Mouse (Mus musculus): Measurements from ENCODE around the gene Cfdp1.
A peak's percentile ranks its signal among the peaks of the same experiment; 100 is the strongest.

Gene Cfdp1

DNA sequence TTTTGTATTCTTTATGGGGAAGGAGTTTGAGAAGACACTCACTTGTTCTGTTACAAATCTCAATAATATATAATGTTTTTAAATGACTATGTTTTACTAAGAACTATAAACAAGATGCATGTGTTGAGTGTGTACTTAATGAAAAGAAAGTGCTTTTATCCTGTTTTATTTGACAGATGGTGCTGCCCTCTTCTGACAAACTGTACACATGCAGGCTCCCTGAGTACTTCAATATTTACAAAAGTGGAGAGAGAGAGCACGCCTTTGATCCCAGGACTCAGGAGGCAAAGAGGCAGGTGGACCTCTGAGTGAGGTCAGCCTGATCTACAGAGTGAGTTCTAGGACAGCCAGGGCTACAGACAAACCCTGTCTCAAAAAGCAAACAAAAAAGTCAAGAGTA is 18.6 kb downstream of the Cfdp1 start:
- H3K9me3 ChIP-seq (ENCODE audit: low read length): no peaks in the 10 kb centered on the region
- H3K27me3 ChIP-seq (ENCODE audit: insufficient read depth, low read length): no peaks in the 10 kb centered on the region
- no peak overlapping the region for H3K4me3 ChIP-seq (replicated peaks; ENCODE audit: low read length)
- TF ChIP-seq CTCF (conservative IDR thresholded peaks at IDR 0.05; ENCODE audit: low read length): peak; percentile 36
- no peak for TF ChIP-seq POU5F1 (IDR thresholded peaks at IDR 0.05; ENCODE audit: borderline replicate concordance, low read length)
- peaks cover 92% of the 10 kb centered on the region for H3K36me3 ChIP-seq (ENCODE audit: insufficient read depth, low read length)
- H3K4me1 ChIP-seq (replicated peaks; ENCODE audit: low read depth, low read length): peaks cover 11% of the 10 kb centered on the region

DNA sequence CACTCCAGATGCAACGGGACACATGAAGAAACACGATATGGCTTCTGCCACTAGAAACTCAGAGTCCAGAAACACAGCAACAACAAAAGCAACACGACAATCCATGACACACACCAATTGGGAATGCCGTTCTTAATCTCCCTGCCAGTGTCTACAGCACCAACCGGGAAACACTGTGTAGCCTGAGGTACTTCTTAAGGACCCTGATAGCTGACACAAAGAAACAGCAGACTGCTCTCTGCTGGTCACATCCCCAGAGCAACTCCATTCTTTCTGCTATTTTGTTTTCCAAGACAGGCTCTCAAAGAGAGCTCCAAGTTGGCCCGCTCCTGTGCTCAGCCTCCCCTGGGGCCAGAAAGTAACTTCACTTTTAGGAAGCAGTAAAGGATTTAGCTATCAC is 20.1 kb downstream of the Cfdp1 start:
- Histone ChIP-seq H3K9me3 (ENCODE audit: low read length) (no peaks in the 10 kb centered on the region), H3K27me3 (ENCODE audit: insufficient read depth, low read length) (no peaks in the 10 kb centered on the region), H3K4me1 (replicated peaks; ENCODE audit: low read depth, low read length) (peaks cover 11% of the 10 kb centered on the region), H3K4me3 (replicated peaks; ENCODE audit: low read length) (no peak overlapping the region), H3K36me3 (ENCODE audit: insufficient read depth, low read length) (peaks cover 92% of the 10 kb centered on the region)
- TF ChIP-seq CTCF (conservative IDR thresholded peaks at IDR 0.05; ENCODE audit: low read length) (no peak), NANOG (IDR thresholded peaks at IDR 0.05; ENCODE audit: borderline replicate concordance, low read length) (no peak), POU5F1 (IDR thresholded peaks at IDR 0.05; ENCODE audit: borderline replicate concordance, low read length) (no peak)

- H3K4me3 ChIP-seq (replicated peaks; ENCODE audit: low read length): no peak overlapping the region
- H3K27me3 ChIP-seq (ENCODE audit: insufficient read depth, low read length): no peaks in the 10 kb centered on the region
- no peaks in the 10 kb centered on the region for H3K9me3 ChIP-seq (ENCODE audit: low read length)
- TF ChIP-seq POU5F1 (IDR thresholded peaks at IDR 0.05; ENCODE audit: borderline replicate concordance, low read length): no peak
- TF ChIP-seq NANOG (IDR thresholded peaks at IDR 0.05; ENCODE audit: borderline replicate concordance, low read length): no peak
- TF ChIP-seq CTCF (conservative IDR thresholded peaks at IDR 0.05; ENCODE audit: low read length): no peak
- peaks cover 93% of the 10 kb centered on the region for H3K36me3 ChIP-seq (ENCODE audit: insufficient read depth, low read length)
- peaks cover 11% of the 10 kb centered on the region for H3K4me1 ChIP-seq (replicated peaks; ENCODE audit: low read depth, low read length)
These were observed 21.1 kb downstream of the Cfdp1 start for GRCm38 (mm10) chr8:111832983-111833382.

GRCm38 (mm10) chr8:111831996-111832395 is 22.1 kb downstream of the Cfdp1 start:
- H3K27me3 ChIP-seq (ENCODE audit: insufficient read depth, low read length): no peaks in the 10 kb centered on the region

GRCm38 (mm10) chr8:111828595-111828994 is 25.5 kb downstream of the Cfdp1 start:
- TF ChIP-seq NANOG (IDR thresholded peaks at IDR 0.05; ENCODE audit: borderline replicate concordance, low read length) (no peak), POU5F1 (IDR thresholded peaks at IDR 0.05; ENCODE audit: borderline replicate concordance, low read length) (no peak), CTCF (conservative IDR thresholded peaks at IDR 0.05; ENCODE audit: low read length) (no peak)
- H3K36me3 ChIP-seq (ENCODE audit: insufficient read depth, low read length): peaks cover 91% of the 10 kb centered on the region

More at GRCm38 (mm10) chr8:111831996-111832395, 22.1 kb downstream of the Cfdp1 start:
- peaks cover 93% of the 10 kb centered on the region for H3K36me3 ChIP-seq (ENCODE audit: insufficient read depth, low read length)
- H3K9me3 ChIP-seq (ENCODE audit: low read length): no peaks in the 10 kb centered on the region
- TF ChIP-seq NANOG (IDR thresholded peaks at IDR 0.05; ENCODE audit: borderline replicate concordance, low read length) (no peak), POU5F1 (IDR thresholded peaks at IDR 0.05; ENCODE audit: borderline replicate concordance, low read length) (no peak), CTCF (conservative IDR thresholded peaks at IDR 0.05; ENCODE audit: low read length) (no peak)
- H3K4me3 ChIP-seq (replicated peaks; ENCODE audit: low read length): no peak overlapping the region
- peaks cover 11% of the 10 kb centered on the region for H3K4me1 ChIP-seq (replicated peaks; ENCODE audit: low read depth, low read length)

DNA sequence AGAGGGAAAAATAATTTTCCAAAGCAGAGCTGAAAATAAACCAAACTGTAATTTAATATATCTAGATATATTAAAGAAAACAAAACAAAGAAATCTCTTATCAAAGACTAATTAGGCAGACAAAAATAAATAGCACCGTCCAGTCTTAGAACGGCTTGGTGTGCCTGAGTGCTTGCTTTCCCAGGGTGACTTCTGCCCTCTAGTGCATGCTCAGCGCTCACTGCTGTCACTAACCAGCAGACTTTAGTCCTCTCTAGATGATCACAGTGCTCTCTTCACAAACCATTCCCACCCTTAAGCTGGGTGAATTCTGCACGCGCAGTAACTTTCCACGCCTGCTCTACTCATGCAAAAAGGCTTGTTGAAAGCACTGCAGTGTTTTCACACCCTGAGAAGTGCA is 28.9 kb downstream of the Cfdp1 start:
- TF ChIP-seq NANOG (IDR thresholded peaks at IDR 0.05; ENCODE audit: borderline replicate concordance, low read length) (no peak), CTCF (conservative IDR thresholded peaks at IDR 0.05; ENCODE audit: low read length) (peak; percentile 11; the same call in 1 of the 2 replicates), POU5F1 (IDR thresholded peaks at IDR 0.05; ENCODE audit: borderline replicate concordance, low read length) (no peak)

More at GRCm38 (mm10) chr8:111828595-111828994, 25.5 kb downstream of the Cfdp1 start:
- no peaks in the 10 kb centered on the region for H3K9me3 ChIP-seq (ENCODE audit: low read length)
- peaks cover 18% of the 10 kb centered on the region for H3K4me1 ChIP-seq (replicated peaks; ENCODE audit: low read depth, low read length)
- no peaks in the 10 kb centered on the region for H3K27me3 ChIP-seq (ENCODE audit: insufficient read depth, low read length)
- no peak overlapping the region for H3K4me3 ChIP-seq (replicated peaks; ENCODE audit: low read length)

GRCm38 (mm10) chr8:111824334-111824733 is 29.8 kb downstream of the Cfdp1 start:
- H3K4me3 ChIP-seq (replicated peaks; ENCODE audit: low read length): no peak overlapping the region
- peaks cover 90% of the 10 kb centered on the region for H3K36me3 ChIP-seq (ENCODE audit: insufficient read depth, low read length)
- TF ChIP-seq CTCF (conservative IDR thresholded peaks at IDR 0.05; ENCODE audit: low read length) (peak; percentile 63), NANOG (IDR thresholded peaks at IDR 0.05; ENCODE audit: borderline replicate concordance, low read length) (no peak)
- no peaks in the 10 kb centered on the region for H3K27me3 ChIP-seq (ENCODE audit: insufficient read depth, low read length)
- H3K4me1 ChIP-seq (replicated peaks; ENCODE audit: low read depth, low read length): peaks cover 31% of the 10 kb centered on the region
- H3K9me3 ChIP-seq (ENCODE audit: low read length): no peaks in the 10 kb centered on the region

More for the DNA sequence above, 28.9 kb downstream of the Cfdp1 start:
- Histone ChIP-seq H3K9me3 (ENCODE audit: low read length) (no peaks in the 10 kb centered on the region), H3K27me3 (ENCODE audit: insufficient read depth, low read length) (no peaks in the 10 kb centered on the region), H3K4me1 (replicated peaks; ENCODE audit: low read depth, low read length) (peaks cover 24% of the 10 kb centered on the region), H3K36me3 (ENCODE audit: insufficient read depth, low read length) (peaks cover 91% of the 10 kb centered on the region), H3K4me3 (replicated peaks; ENCODE audit: low read length) (no peak overlapping the region)

- Histone ChIP-seq H3K27me3 (ENCODE audit: insufficient read depth, low read length) (no peaks in the 10 kb centered on the region), H3K9me3 (ENCODE audit: low read length) (no peaks in the 10 kb centered on the region), H3K4me3 (replicated peaks; ENCODE audit: low read length) (no peak overlapping the region), H3K4me1 (replicated peaks; ENCODE audit: low read depth, low read length) (peaks cover 55% of the 10 kb centered on the region), H3K36me3 (ENCODE audit: insufficient read depth, low read length) (peaks cover 78% of the 10 kb centered on the region)
- no peak for TF ChIP-seq POU5F1 (IDR thresholded peaks at IDR 0.05; ENCODE audit: borderline replicate concordance, low read length)
- no peak for TF ChIP-seq CTCF (conservative IDR thresholded peaks at IDR 0.05; ENCODE audit: low read length)
- no peak for TF ChIP-seq NANOG (IDR thresholded peaks at IDR 0.05; ENCODE audit: borderline replicate concordance, low read length)
These were observed 32.9 kb downstream of the Cfdp1 start for GRCm38 (mm10) chr8:111821199-111821598.

GRCm38 (mm10) chr8:111820691-111821090 is 33.4 kb downstream of the Cfdp1 start:
- peaks cover 80% of the 10 kb centered on the region for H3K36me3 ChIP-seq (ENCODE audit: insufficient read depth, low read length)
- H3K9me3 ChIP-seq (ENCODE audit: low read length): no peaks in the 10 kb centered on the region
- H3K27me3 ChIP-seq (ENCODE audit: insufficient read depth, low read length): no peaks in the 10 kb centered on the region
- H3K4me3 ChIP-seq (replicated peaks; ENCODE audit: low read length): no peak overlapping the region
- peaks cover 58% of the 10 kb centered on the region for H3K4me1 ChIP-seq (replicated peaks; ENCODE audit: low read depth, low read length)
- TF ChIP-seq POU5F1 (IDR thresholded peaks at IDR 0.05; ENCODE audit: borderline replicate concordance, low read length): no peak
- TF ChIP-seq NANOG (IDR thresholded peaks at IDR 0.05; ENCODE audit: borderline replicate concordance, low read length): no peak
- no peak for TF ChIP-seq CTCF (conservative IDR thresholded peaks at IDR 0.05; ENCODE audit: low read length)

Data from E14TG2a.4 (cell line).